7 mouse cellular contexts compared by ENCODE assay signal in the genomic region with DNA sequence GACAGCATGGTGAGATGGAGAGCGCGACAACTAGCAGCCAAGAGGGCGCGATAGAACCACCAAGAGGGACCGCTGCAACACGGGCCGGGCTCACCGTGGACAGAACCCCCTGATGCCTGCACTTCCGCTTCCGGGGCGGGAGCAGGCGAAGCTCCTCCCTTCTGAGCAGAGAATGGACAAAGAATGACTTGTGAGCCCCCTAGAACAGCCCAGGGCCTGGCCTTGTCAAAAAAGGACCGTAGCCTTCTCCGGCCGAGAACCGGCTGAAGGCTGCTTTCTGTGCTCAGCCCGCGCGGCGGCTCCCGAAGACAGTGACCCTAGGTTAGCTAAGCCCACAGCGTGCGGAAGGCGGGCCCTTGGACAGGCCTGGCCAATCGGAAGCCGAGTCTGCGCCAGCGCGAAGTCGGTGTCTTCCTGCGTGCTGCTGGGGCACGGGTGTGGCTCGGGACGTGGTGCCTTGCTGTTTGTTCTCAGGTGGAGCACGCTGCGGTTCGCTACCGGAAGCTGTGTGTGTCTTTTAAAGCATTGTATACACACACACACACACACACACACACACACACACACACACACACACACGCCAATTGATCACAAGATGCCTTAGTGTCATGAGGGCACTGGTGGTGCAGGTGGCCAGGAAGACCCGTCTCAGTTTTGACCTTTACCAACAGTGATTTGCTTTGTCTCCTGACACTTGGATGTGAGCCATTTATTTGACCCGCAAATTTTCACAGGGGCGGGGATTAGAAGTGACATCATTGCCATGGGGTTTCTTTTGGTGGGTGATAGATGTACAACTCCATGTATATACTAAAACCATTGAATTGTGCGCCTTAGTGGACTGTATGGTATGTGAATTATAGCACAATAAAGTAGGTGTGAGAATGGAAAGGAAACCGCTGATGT. TPM values are rescaled to one million over a fixed set of nuclear protein-coding genes. Genes with fewer than 3 reads are reported as not detected.
DNase-seq lines count a peak whose midpoint lies in the region; ATAC-seq lines count a peak whose summit lies in the region.

A gene (minus strand): TSS at position 336 of the 906 bp plus-strand sequence.

- H3K4me1 ChIP-seq in embryonic facial prominence, embryonic 12.5 days: peaks cover 16% of the 10 kb centered on the region; the same call in 1 of the 2 replicates
- no peaks in the 10 kb centered on the region for H3K4me1 ChIP-seq in limb, embryonic 11.5 days (ENCODE audit: control insufficient read depth, insufficient read depth, low read length)
- H3K4me1 ChIP-seq in midbrain, embryonic 14.5 days (ENCODE audit: control insufficient read depth, insufficient read depth, low read length): peaks cover 18% of the 10 kb centered on the region

- H3K27ac ChIP-seq in embryonic facial prominence, embryonic 12.5 days: peak within 1 kb of the TSS; percentile 93
- peak within 1 kb of the TSS; percentile 91 for H3K27ac ChIP-seq in limb, embryonic 11.5 days (replicated peaks; ENCODE audit: low read depth, low read length)
- peak within 1 kb of the TSS; percentile 99 for H3K27ac ChIP-seq in midbrain, embryonic 14.5 days (replicated peaks; ENCODE audit: low read depth, low read length)

- peak within 1 kb of the TSS; percentile 79 for H3K4me3 ChIP-seq in embryonic facial prominence, embryonic 12.5 days
- H3K4me3 ChIP-seq in limb, embryonic 11.5 days (ENCODE audit: low read depth, low read length): peak within 1 kb of the TSS; percentile 90
- H3K4me3 ChIP-seq in midbrain, embryonic 14.5 days (replicated peaks; ENCODE audit: low read depth, low read length): peak within 1 kb of the TSS; percentile 91

- WGBS in embryonic facial prominence, embryonic 12.5 days: 3% methylated on average over 44 of the region's 44 CpGs
- WGBS in limb, embryonic 11.5 days: 2% methylated on average over 44 of the region's 44 CpGs
- WGBS in midbrain, embryonic 14.5 days: 2% methylated on average over 44 of the region's 44 CpGs

- H3K4me2 ChIP-seq in embryonic facial prominence, embryonic 12.5 days (replicated peaks): peak within 1 kb of the TSS; percentile 91
- peak within 1 kb of the TSS; percentile 68 for H3K4me2 ChIP-seq in limb, embryonic 11.5 days (ENCODE audit: low read depth, severe bottlenecking)
- H3K4me2 ChIP-seq in midbrain, embryonic 14.5 days (ENCODE audit: low read length): peak within 1 kb of the TSS; percentile 93

- peak within 1 kb of the TSS; percentile 79 for H3K9ac ChIP-seq in embryonic facial prominence, embryonic 12.5 days
- peak within 1 kb of the TSS; percentile 89 for H3K9ac ChIP-seq in limb, embryonic 11.5 days (ENCODE audit: low read length)
- peak within 1 kb of the TSS; percentile 88 for H3K9ac ChIP-seq in midbrain, embryonic 14.5 days (replicated peaks; ENCODE audit: low read length)

- no peaks in the 10 kb centered on the region for H3K9me3 ChIP-seq in embryonic facial prominence, embryonic 12.5 days
- H3K9me3 ChIP-seq in limb, embryonic 11.5 days (ENCODE audit: control insufficient read depth, low read length): no peaks in the 10 kb centered on the region
- no peaks in the 10 kb centered on the region for H3K9me3 ChIP-seq in midbrain, embryonic 14.5 days (ENCODE audit: control insufficient read depth, low read length)

- peak; percentile 92 for DNase-seq in adrenal gland, postnatal 25 days
- DNase-seq in heart, adult 11 months: peak; percentile 99
- DNase-seq in kidney, adult 18-20 months: peak; percentile 97
- DNase-seq in limb, embryonic 11.5 days (ENCODE audit: low spot score): peak; percentile 94
- peak; percentile 97 for DNase-seq in midbrain, embryonic 14.5 days
- DNase-seq in spleen, adult 18-20 months: peak; percentile 89 to 92

- peak; percentile 99 for ATAC-seq in embryonic facial prominence, embryonic 12.5 days (ENCODE audit: insufficient number of reproducible peaks, insufficient read depth, low FRiP score, low TSS enrichment)
- peak; percentile 98 for ATAC-seq in limb, embryonic 11.5 days (ENCODE audit: insufficient number of reproducible peaks, low FRiP score, low TSS enrichment, low read depth)
- peak; percentile 100 for ATAC-seq in midbrain, embryonic 14.5 days (ENCODE audit: low FRiP score, low TSS enrichment)

- H3K36me3 ChIP-seq in embryonic facial prominence, embryonic 12.5 days: peaks cover 9% of the 10 kb centered on the region; the same call in 1 of the 2 replicates
- no peaks in the 10 kb centered on the region for H3K36me3 ChIP-seq in limb, embryonic 11.5 days (ENCODE audit: control insufficient read depth, insufficient read depth, low read length)
- peaks cover 8% of the 10 kb centered on the region; the same call in 1 of the 2 replicates for H3K36me3 ChIP-seq in midbrain, embryonic 14.5 days (ENCODE audit: control insufficient read depth, insufficient read depth, low read length)

- no peaks in the 10 kb centered on the region for H3K27me3 ChIP-seq in embryonic facial prominence, embryonic 12.5 days
- no peaks in the 10 kb centered on the region for H3K27me3 ChIP-seq in limb, embryonic 11.5 days (ENCODE audit: control insufficient read depth, insufficient read depth, low read length)
- no peaks in the 10 kb centered on the region for H3K27me3 ChIP-seq in midbrain, embryonic 14.5 days (ENCODE audit: control insufficient read depth, insufficient read depth, low read length)

RNA-seq across cellular contexts. Expression of the gene that starts here (rescaled TPM):
- 88.8 and 100 TPM in 2 replicates for total RNA-seq in adrenal gland, postnatal 25 days (2021)
- 208 and 219 TPM in 2 replicates for polyA plus RNA-seq in embryonic facial prominence, embryonic 12.5 days (2016; fragmentation: Nextera tagmentation; extraction: Ambion mirVana)
- 189 and 191 TPM in 2 replicates for polyA plus RNA-seq in limb, embryonic 11.5 days (2014; fragmentation: Nextera tagmentation; extraction: Ambion mirVana)
- polyA plus RNA-seq in midbrain, embryonic 14.5 days (2014; fragmentation: Nextera tagmentation; extraction: Ambion mirVana): 140 and 147 TPM in 2 replicates

Comparison
In these comparisons a context has a peak if more than half of its experiments do, and no peak if none do; other contexts are left out.
1. Peak in every context shown above with its lines: DNase-seq, ATAC-seq, H3K4me3 ChIP-seq and H3K27ac ChIP-seq.